Mouse (Mus musculus) mouse embryonic stem cell (cell line): Measurements from ENCODE around the gene Itgb3bp.

ENCODE experiments used
- in situ Hi-C, 2 experiments: fragments of 300-500 bp; cut with MboI; formaldehyde crosslinking; loops; 1 replicate in 1 of 2; 3 replicates in 1 of 2; pipeline ENCODE4 v1.14.3; 2019 to 2020; ENCODE audit warnings: low sequenced_read_pairs in 2 of 2, low pct_unique_long_range_greater_than_20kb in 1 of 2, mixed read lengths in 1 of 2; ENCODE audit not compliant: unreplicated experiment in 1 of 2

Itgb3bp gene

GRCm38 (mm10) chr4:99929613-99930517 lies at the start of gene Itgb3bp:
Itgb3bp (minus strand) TSS chr4:99929813.
- in situ Hi-C loops, result no loop called here

- in situ Hi-C loops, result no loop called here
These were observed 49.7 kb upstream of the Itgb3bp start for GRCm38 (mm10) chr4:99979326-99979725.

GRCm38 (mm10) chr4:99974375-99974774 lies 44.8 kb upstream of the Itgb3bp start:
- in situ Hi-C loops, result no loop called here

GRCm38 (mm10) chr4:99973931-99974330 lies 44.3 kb upstream of the Itgb3bp start:
- in situ Hi-C loops, result no loop called here

GRCm38 (mm10) chr4:99972886-99973285 lies 43.3 kb upstream of the Itgb3bp start:
- in situ Hi-C loops, result no loop called here

GRCm38 (mm10) chr4:99970097-99970496 lies 40.5 kb upstream of the Itgb3bp start:
- in situ Hi-C loops, result no loop called here

GRCm38 (mm10) chr4:99969328-99969727 lies 39.7 kb upstream of the Itgb3bp start:
- in situ Hi-C loops, result no loop called here

- in situ Hi-C loops, result no loop called here
These were observed 36.9 kb upstream of the Itgb3bp start for GRCm38 (mm10) chr4:99966555-99966954.

- in situ Hi-C loops, result no loop called here
These were observed 29.7 kb upstream of the Itgb3bp start for GRCm38 (mm10) chr4:99959308-99959707.

GRCm38 (mm10) chr4:99958084-99958815 lies 28.6 kb upstream of the Itgb3bp start:
- in situ Hi-C loops, result no loop called here

GRCm38 (mm10) chr4:99957186-99957585 lies 27.6 kb upstream of the Itgb3bp start:
- in situ Hi-C loops, result no loop called here

- in situ Hi-C loops, result no loop called here
These were observed 25.8 kb upstream of the Itgb3bp start for GRCm38 (mm10) chr4:99955396-99955795.

- in situ Hi-C loops, result no loop called here
These were observed 24.3 kb upstream of the Itgb3bp start for GRCm38 (mm10) chr4:99953904-99954303.

GRCm38 (mm10) chr4:99947896-99948295 lies 18.3 kb upstream of the Itgb3bp start:
- in situ Hi-C loops, result no loop called here

- in situ Hi-C loops, result no loop called here
These were observed 17.6 kb upstream of the Itgb3bp start for GRCm38 (mm10) chr4:99947192-99947591.

- in situ Hi-C loops, result no loop called here
These were observed 16.9 kb upstream of the Itgb3bp start for GRCm38 (mm10) chr4:99946516-99946915.

GRCm38 (mm10) chr4:99945011-99945410 lies 15.4 kb upstream of the Itgb3bp start:
- in situ Hi-C loops, result no loop called here

GRCm38 (mm10) chr4:99944606-99945005 lies 15.0 kb upstream of the Itgb3bp start:
- in situ Hi-C loops, result no loop called here

GRCm38 (mm10) chr4:99941655-99942414 lies 12.2 kb upstream of the Itgb3bp start:
- in situ Hi-C loops, result no loop called here
